Mouse (Mus musculus): ENCODE results near the gene Frmd6.

The Frmd6 gene

DNA sequence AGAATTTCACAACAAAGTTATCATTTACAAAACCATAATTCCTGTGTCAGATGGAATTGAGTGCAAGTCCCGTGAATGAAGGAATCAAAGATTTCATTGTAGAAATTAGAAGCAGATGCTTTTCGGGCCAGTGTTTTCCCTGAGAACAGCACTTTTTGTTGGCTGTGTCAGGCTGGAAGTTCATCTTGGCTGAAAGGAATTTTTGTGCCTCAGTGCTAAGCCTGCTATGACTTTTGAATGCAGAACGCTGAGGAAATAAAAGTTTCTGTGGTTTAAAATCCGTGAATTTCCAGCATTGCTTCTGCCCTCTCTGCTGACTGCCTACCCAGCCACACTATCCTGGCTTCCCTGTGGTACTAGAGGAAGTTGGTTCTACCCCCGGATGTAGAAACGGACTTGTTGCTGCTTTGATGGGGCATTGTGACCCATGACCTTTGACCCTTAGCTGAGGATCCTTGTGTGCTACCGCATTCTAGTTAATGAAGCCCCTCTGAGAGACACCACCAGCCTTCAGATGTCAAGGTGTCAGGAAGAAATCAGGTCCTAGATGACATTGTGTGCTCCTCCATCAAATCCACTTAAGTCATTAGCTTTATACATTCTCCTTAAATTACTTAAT, 26.1 kb downstream of the Frmd6 start:
- no peak for DNase-seq (ENCODE audit: low spot score in 2 of 2)

GRCm38 (mm10) chr12:70853026-70853425, 27.7 kb downstream of the Frmd6 start:
- peak; percentile 45 to 48 for DNase-seq (ENCODE audit: low spot score in 2 of 2)

GRCm38 (mm10) chr12:70855678-70856077, 30.4 kb downstream of the Frmd6 start:
- no peak for DNase-seq (ENCODE audit: low spot score in 2 of 2)

DNA sequence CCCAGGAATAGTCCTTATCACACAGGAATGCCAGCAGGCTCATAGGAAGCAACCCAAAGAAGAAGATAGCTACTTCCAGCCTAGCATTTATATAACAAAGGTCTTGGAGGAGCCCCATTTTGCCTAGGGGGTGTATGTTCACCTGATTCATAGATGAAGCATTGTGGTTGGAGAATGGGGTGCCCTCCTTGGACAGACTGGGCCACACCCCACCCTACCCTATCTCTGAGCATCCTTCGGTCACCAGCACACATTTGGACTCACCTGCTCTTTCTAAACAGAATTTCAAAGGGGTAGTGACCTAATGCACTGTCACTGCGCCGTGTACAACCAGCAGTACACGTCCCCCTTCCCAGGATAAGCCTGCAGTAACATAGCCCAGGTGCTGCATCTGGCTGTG, 31.5 kb downstream of the Frmd6 start:
- no peak for DNase-seq (ENCODE audit: low spot score in 2 of 2)

DNA sequence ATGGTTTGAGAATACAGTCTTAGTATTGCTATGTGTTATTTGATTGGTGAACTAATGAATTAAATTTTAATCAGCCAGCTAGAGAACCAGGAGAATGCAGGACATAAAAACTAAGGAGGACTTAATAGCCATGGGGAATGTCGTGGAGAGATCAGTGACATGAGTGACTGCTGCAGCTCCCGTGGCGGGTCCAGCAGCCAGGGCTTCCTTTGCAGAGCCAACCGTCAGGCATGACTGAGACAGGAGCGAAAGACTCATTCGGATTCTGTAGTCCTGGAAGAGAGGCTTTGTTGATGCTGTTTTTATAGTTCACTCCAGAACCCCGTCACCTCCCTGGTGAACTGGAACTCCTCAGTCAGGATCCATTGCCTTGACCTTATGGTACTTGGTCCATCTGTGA, 38.0 kb downstream of the Frmd6 start:
- DNase-seq (ENCODE audit: low spot score in 2 of 2) = no peak

DNA sequence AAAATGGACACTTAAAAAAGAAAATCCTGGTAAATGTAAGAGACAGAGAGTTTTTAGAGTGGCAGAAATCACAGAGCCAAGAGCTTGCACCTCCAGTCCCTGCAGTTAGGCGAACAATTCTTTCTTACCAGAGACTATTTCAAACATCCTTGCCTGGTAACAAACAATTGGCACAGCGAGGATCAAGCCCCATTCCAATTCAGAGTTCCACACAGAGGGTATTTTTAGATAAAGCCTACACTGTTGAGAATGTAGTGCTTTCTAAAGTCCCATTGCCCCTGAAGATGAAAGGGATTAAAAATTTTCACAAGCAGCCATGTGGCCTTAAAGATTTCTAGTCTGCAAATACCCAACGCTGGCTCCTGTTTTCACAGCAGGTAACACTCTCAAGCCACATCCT, 42.5 kb downstream of the Frmd6 start:
- no peak for DNase-seq (ENCODE audit: low spot score in 2 of 2)

GRCm38 (mm10) chr12:70868190-70868987, 43.1 kb downstream of the Frmd6 start:
- DNase-seq (ENCODE audit: low spot score in 2 of 2) = no peak

DNA sequence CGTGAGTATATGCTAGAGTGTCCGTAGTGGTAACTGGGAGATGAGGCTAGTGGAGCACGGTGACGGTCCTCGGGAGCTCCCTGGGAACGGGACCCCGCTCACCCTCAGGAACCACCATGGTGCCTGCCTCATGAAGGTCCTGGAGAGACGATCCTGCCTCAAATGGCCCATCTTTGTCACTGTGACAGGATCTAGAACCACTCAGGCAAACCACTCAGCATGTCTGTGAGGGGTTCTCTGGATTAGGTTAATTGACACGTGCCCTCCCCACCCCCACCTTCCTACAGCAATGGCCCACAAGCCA, 43.6 kb downstream of the Frmd6 start:
- no peak for DNase-seq (ENCODE audit: low spot score in 2 of 2)

GRCm38 (mm10) chr12:70873544-70873943, 48.2 kb downstream of the Frmd6 start:
- DNase-seq (ENCODE audit: low spot score in 2 of 2) = no peak

- no peak for DNase-seq (ENCODE audit: low spot score in 2 of 2)
These were observed 51.1 kb downstream of the Frmd6 start for GRCm38 (mm10) chr12:70876270-70876998.

GRCm38 (mm10) chr12:70877926-70878710, 52.8 kb downstream of the Frmd6 start:
- peak in 1 of 2 experiments; percentile 57 for DNase-seq (ENCODE audit: low spot score in 2 of 2)

GRCm38 (mm10) chr12:70880396-70880975, 55.2 kb downstream of the Frmd6 start:
- no peak for DNase-seq (ENCODE audit: low spot score in 2 of 2)

- DNase-seq (ENCODE audit: low spot score in 2 of 2) = no peak
These were observed 56.0 kb downstream of the Frmd6 start for GRCm38 (mm10) chr12:70881340-70881739.

DNA sequence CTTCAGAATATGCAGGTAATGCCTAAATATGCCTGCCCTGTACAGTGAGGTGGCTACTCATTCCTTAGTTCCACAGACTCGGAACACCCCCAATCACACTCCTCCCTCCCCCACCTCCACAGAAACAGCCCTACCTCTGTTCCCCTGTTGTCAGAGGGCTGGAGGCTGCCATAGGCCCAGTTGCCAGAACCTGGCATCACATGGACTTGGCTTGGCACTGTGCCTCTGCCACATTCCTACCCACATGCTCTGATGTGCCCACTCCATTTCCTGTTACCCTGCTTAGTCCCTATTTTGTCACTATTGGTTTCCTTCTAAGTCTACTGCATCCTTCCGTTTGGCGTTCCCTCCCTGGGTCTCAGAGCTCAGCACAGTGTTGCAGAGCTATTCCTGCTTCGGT, 56.5 kb downstream of the Frmd6 start:
- DNase-seq (ENCODE audit: low spot score in 2 of 2) = peak; percentile 71 to 72

DNA sequence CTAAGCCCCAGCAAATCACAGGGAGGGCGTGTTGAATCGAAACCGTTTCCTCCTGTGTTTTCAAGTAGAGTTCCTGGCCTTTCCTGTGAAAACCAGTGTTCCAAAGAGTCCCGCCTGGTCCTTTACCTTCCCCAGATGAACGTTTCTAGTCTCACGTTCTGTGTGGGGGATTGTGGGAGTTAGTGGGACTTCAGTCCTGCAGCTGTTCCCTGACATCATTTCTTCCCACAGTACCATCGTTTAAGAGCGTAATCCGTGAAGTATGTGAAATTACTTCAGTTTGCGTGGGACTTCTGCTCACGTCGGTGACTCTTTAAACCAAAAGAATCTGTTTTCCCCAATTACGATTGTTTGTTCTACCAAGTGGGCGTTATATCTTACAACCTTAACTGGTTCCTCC, 57.8 kb downstream of the Frmd6 start:
- no peak for DNase-seq (ENCODE audit: low spot score in 2 of 2)

- DNase-seq (ENCODE audit: low spot score in 2 of 2) = no peak
These were observed 58.8 kb downstream of the Frmd6 start for GRCm38 (mm10) chr12:70884113-70884512.

GRCm38 (mm10) chr12:70884973-70885372, 59.7 kb downstream of the Frmd6 start:
- DNase-seq (ENCODE audit: low spot score in 2 of 2) = no peak

DNA sequence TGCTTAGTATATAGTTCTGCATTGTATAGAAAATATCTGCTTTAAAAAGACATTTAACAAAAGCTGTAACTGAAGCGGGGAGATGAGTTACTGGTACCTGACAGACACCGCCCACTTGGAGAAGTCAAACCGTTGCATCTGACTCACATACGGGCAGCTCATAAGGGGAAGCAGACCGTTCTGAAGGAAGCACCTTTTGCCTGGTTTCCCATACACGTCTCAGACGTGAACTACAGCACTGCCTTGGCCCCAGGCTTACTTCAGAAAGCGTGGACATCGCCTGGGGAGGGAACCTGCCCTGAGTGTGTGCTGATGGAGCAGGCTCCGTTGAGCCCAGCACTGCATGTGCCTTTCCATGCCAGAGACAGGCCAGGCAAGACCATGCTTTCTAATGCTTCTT, 60.3 kb downstream of the Frmd6 start:
- DNase-seq (ENCODE audit: low spot score in 2 of 2) = no peak

- no peak for DNase-seq (ENCODE audit: low spot score in 2 of 2)
These were observed 65.1 kb downstream of the Frmd6 start for GRCm38 (mm10) chr12:70890405-70890804.

DNA sequence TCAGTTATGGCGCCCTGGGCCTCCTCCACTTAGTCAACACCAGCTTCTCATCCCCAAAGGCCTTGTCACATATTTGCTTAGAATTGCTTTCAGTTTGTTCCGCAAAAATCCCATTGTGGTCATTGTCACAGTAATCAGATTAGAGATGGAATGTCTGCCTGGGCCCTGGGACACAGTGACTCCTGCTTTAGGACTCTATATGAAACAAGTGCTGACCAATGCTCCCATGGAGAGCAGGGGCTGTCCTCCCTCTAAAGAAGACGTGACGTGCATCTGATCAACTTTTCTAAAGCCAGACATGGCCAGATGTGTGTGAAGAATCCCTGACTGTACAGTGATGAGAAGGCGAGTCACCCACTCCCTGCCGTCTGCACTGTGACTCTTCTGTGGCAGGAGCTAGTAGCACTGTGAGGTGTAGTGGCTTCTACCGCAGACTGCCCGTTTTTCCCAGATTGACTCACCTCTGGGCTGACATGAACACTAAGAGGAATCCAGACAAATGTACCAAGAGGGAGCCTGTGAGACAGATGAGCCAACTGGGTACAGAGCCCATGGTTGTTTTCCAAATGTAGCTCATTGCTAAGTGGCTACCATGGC, 65.7 kb downstream of the Frmd6 start:
- DNase-seq (ENCODE audit: low spot score in 2 of 2) = no peak

- DNase-seq (ENCODE audit: low spot score in 2 of 2) = no peak
These were observed 70.0 kb downstream of the Frmd6 start for GRCm38 (mm10) chr12:70895275-70895674.
